Mouse (Mus musculus): Measurements from ENCODE around the gene AC161166.1. TPM values are rescaled to one million over a fixed set of nuclear protein-coding genes. Genes with fewer than 3 reads are reported as not detected.

Gene AC161166.1
- polyA plus RNA-seq (2014; fragmentation: Nextera tagmentation; extraction: Ambion mirVana) = 0.32 and 0.47 TPM in 2 replicates

DNA sequence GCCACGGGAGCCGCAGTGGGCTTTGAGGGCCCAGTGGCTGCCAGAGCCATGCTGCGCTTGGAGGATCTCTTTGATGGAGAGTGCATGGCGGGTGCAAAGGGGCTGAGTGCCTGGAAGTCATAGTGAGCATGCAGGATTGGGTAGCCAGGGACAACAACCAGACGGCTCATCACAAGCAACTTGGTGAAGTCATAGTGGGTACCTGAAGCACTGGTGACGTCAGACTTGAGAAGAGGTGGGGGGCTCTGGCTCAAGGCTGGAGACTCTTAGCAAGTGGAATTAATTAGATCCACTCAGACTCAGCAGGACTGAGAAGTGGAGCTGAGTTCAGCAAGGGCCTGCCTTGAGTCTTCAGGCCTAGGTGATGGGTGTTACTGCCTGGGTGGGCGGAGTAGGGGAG, at the start of gene AC161166.1:
Gene AC161166.1, minus strand, starts transcription at position 101 of the 400 bp plus-strand sequence.
- TF ChIP-seq CTCF (IDR thresholded peaks at IDR 0.05; ENCODE audit: low read depth) = no peak
- no peak for ATAC-seq (ENCODE audit: insufficient read depth)
- peaks cover 34% of the 10 kb centered on the region; the same call in 1 of the 2 replicates for H3K36me3 ChIP-seq (ENCODE audit: insufficient read depth)
- no peak within 1 kb of the TSS for H3K9ac ChIP-seq
- no peaks in the 10 kb centered on the region for H3K9me3 ChIP-seq (ENCODE audit: low read depth, low read length)
- 92% methylated on average over 7 of the region's 7 CpGs for WGBS
- DNase-seq = no peak
- H3K27me3 ChIP-seq (ENCODE audit: insufficient read depth, low read length) = no peaks in the 10 kb centered on the region
- no peak within 1 kb of the TSS for H3K4me3 ChIP-seq (ENCODE audit: low read depth, low read length)
- H3K27ac ChIP-seq (ENCODE audit: low read depth) = no peak within 1 kb of the TSS
- H3K4me1 ChIP-seq (ENCODE audit: insufficient read depth) = 0 out of 2 replicates have a peak, but pooled peaks cover 3% of the 10 kb centered on the region
- H3K4me2 ChIP-seq = no peak within 1 kb of the TSS

DNA sequence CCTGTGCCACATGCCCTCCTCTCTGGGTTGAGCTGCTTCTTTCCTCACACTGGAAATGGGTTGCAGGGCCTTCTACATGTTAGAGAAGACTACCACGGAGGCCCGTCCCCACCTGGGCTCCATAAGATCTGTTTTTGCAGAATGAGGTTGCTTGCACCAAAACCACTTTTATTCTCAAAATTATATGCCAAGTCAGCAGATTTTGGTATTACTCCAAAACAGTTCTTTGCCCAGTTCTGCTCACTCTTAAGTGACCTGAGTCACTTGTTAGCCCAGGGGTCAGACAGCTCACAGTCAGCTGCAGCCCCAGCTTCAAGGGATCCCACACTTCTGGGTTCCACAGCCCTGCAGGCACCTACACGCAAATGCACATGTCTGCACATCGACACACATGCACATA, 49.2 kb upstream of the AC161166.1 start:
- no peak overlapping the region for H3K4me3 ChIP-seq (ENCODE audit: low read depth, low read length)
- DNase-seq (no peak), ATAC-seq (ENCODE audit: insufficient read depth) (no peak)
- H3K4me1 ChIP-seq (ENCODE audit: insufficient read depth) = no peaks in the 10 kb centered on the region
- H3K27me3 ChIP-seq (ENCODE audit: insufficient read depth, low read length) = no peaks in the 10 kb centered on the region
- no peak for TF ChIP-seq CTCF (IDR thresholded peaks at IDR 0.05; ENCODE audit: low read depth)
- no peak overlapping the region for H3K9ac ChIP-seq
- no peak overlapping the region for H3K4me2 ChIP-seq
- no peak overlapping the region for H3K27ac ChIP-seq (ENCODE audit: low read depth)
- no peaks in the 10 kb centered on the region for H3K9me3 ChIP-seq (ENCODE audit: low read depth, low read length)
- 86% methylated on average over 4 of the region's 4 CpGs for WGBS
- peaks cover 63% of the 10 kb centered on the region for H3K36me3 ChIP-seq (ENCODE audit: insufficient read depth)

DNA sequence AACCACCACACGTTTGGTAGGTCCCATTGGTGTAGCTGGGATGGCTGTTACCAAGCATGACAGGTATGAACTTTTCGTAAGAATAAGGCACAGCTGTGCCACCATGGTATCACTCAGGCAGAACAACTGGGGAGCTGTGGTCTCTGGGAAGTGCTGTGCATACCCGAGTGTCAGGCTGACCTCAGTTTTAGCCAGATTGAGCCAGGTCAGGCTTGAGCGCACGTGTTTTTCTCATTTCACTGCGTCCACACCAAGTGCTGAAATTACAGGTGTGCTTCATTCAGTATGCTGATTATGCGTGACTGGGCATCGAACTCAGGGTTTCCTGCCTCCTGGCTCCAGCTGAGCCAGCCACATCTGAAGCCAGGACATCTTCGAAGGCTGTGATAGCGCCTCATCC, 43.5 kb upstream of the AC161166.1 start:
- Histone ChIP-seq H3K9ac (no peak overlapping the region), H3K4me2 (no peak overlapping the region), H3K9me3 (ENCODE audit: low read depth, low read length) (no peaks in the 10 kb centered on the region), H3K36me3 (ENCODE audit: insufficient read depth) (peaks cover 58% of the 10 kb centered on the region), H3K4me1 (ENCODE audit: insufficient read depth) (no peaks in the 10 kb centered on the region), H3K4me3 (ENCODE audit: low read depth, low read length) (no peak overlapping the region), H3K27ac (ENCODE audit: low read depth) (no peak overlapping the region), H3K27me3 (ENCODE audit: insufficient read depth, low read length) (no peaks in the 10 kb centered on the region)
- DNase-seq (no peak), ATAC-seq (ENCODE audit: insufficient read depth) (no peak)
- WGBS = 90% methylated on average over 10 of the region's 10 CpGs
- TF ChIP-seq CTCF (IDR thresholded peaks at IDR 0.05; ENCODE audit: low read depth) = no peak

DNA sequence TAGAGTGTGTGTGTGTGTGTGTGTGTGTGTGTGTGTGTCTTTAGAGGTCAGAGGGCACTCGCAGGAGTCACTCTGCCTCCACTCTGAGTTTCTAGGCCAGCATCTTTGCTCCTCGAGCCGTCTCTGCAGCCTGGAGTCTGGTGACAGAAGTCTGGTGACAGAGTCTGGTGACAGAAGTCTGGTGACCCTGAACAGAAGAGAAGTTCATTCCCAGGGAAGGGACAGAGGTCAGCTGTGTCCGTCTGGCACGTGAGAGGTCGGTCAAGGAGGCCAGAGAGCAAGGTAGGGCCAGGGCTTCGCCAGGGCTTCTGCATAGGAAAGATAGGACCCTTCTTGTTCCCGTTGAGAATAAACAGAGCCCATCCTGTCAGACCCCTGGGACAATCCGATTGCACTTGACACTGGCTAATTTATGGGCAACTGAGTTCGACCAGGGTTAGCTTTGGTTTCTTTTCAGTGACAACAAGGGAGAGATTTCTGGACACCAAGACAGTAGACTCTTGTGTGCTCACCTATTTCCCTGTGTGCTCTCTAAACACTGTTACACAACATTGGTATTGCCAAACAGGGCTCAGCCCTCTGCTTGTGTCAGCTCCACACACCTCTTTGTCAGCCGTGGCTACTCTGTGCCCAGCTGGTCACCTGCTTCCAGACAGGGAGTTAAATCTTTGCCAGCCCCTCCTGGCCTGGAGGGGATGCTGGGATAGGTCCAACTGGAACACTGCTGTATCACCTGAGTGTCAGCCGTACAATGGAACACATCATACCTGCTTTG, 39.9 kb upstream of the AC161166.1 start:
- Histone ChIP-seq H3K9me3 (ENCODE audit: low read depth, low read length) (no peaks in the 10 kb centered on the region), H3K4me3 (ENCODE audit: low read depth, low read length) (no peak overlapping the region), H3K27ac (ENCODE audit: low read depth) (no peak overlapping the region), H3K9ac (no peak overlapping the region), H3K4me2 (no peak overlapping the region), H3K27me3 (ENCODE audit: insufficient read depth, low read length) (no peaks in the 10 kb centered on the region), H3K36me3 (ENCODE audit: insufficient read depth) (peaks cover 67% of the 10 kb centered on the region), H3K4me1 (ENCODE audit: insufficient read depth) (peaks cover 4% of the 10 kb centered on the region; the same call in 1 of the 2 replicates)
- no peak for TF ChIP-seq CTCF (IDR thresholded peaks at IDR 0.05; ENCODE audit: low read depth)
- DNase-seq = no peak
- no peak for ATAC-seq (ENCODE audit: insufficient read depth)
- WGBS = 85% methylated on average over 12 of the region's 12 CpGs

DNA sequence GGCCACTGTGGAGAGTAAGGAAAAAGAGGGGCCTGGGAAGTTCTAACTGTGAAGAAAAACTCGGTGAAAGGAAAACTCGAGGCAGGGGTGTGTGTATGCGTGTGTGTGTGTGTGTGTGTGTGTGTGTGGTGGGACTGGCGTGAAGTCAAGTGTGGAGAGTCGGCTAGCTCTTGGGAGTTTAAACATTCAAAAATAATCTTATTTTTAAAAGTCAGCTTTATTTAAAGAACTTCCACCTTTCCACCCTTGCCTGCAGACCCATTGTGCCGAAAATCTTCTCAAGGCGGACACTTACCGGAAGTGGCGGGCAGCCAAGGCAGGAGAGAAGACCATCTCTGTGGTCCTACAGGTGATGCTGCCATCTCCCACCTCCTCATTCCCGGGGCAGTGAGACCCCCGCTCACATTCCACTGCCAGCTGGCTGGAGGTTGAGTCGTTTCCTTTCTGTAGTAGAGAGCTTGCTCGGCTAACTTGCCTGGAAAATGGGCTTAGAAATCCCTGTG, 35.3 kb upstream of the AC161166.1 start:
- Histone ChIP-seq H3K4me1 (ENCODE audit: insufficient read depth) (peaks cover 4% of the 10 kb centered on the region; the same call in 1 of the 2 replicates), H3K36me3 (ENCODE audit: insufficient read depth) (peaks cover 40% of the 10 kb centered on the region), H3K9me3 (ENCODE audit: low read depth, low read length) (no peaks in the 10 kb centered on the region), H3K27ac (ENCODE audit: low read depth) (peak overlapping the region; percentile 37; the same call in 1 of the 2 replicates), H3K27me3 (ENCODE audit: insufficient read depth, low read length) (no peaks in the 10 kb centered on the region), H3K9ac (peak overlapping the region; percentile 71), H3K4me2 (peak overlapping the region; percentile 81), H3K4me3 (ENCODE audit: low read depth, low read length) (peak overlapping the region; percentile 66)
- peak; percentile 7; the same call in 1 of the 2 replicates for ATAC-seq (ENCODE audit: insufficient read depth)
- TF ChIP-seq CTCF (IDR thresholded peaks at IDR 0.05; ENCODE audit: low read depth) = no peak
- no peak for DNase-seq
- 22% methylated on average over 13 of the region's 13 CpGs for WGBS

DNA sequence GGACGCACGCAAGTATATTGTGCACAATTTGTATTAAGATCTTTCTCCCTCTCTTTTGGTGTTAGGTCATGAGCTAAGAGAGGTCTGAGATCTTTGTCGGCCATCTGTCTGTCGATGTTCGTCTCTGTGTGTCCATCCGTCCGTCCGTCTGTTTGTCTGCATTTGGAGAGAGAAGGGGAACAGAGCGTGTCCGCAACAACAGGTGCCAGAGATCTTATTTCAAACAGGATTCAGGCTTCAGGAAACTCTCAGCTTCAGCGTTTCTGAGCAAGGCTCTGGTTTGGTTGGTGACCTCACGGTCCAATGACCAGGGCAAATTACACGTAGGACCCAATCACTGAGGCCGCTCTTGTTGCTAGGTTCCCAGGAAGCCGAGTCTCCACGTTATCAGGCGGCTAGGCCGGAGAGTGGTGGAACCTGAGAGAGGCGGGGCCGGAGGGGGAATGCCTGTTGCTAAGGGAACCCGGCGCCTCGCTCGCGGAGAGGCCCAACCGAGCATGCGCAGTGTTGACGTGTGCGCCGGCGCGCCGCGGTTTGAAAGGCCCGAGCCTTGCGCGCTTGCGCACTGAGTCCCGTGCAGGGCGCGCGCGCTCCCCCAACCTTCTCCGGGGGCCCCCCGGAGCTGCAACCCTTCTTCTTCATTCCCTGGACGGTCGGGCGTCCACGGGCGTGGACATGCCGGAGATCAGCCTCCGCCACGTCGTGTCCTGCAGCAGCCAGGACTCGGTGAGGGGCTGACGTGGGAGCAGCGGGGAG, 34.6 kb upstream of the AC161166.1 start:
- Histone ChIP-seq H3K27me3 (ENCODE audit: insufficient read depth, low read length) (no peaks in the 10 kb centered on the region), H3K4me1 (ENCODE audit: insufficient read depth) (peaks cover 4% of the 10 kb centered on the region; the same call in 1 of the 2 replicates), H3K9ac (peak overlapping the region; percentile 71), H3K4me2 (peak overlapping the region; percentile 81), H3K9me3 (ENCODE audit: low read depth, low read length) (no peaks in the 10 kb centered on the region), H3K27ac (ENCODE audit: low read depth) (peak overlapping the region; percentile 67), H3K4me3 (ENCODE audit: low read depth, low read length) (peak overlapping the region; percentile 66), H3K36me3 (ENCODE audit: insufficient read depth) (peaks cover 32% of the 10 kb centered on the region)
- no peak for TF ChIP-seq CTCF (IDR thresholded peaks at IDR 0.05; ENCODE audit: low read depth)
- peak; percentile 99 for ATAC-seq (ENCODE audit: insufficient read depth)
- under 1% methylated on average over 57 of the region's 57 CpGs for WGBS
- DNase-seq = peak; percentile 100
